Mouse (Mus musculus) retina, postnatal 7 days (tissue): Measurements from ENCODE around the gene Plpp3.

Experiments
- DNase-seq: peaks from one replicate; pipeline ENCODE4 v3.0.0-alpha.2; 2012; ENCODE audit warnings: low read depth, low spot score

Plpp3 gene

GRCm38 (mm10) chr4:105218202-105218601 is 61.1 kb downstream of the Plpp3 start:
- DNase-seq, result no peak

DNA sequence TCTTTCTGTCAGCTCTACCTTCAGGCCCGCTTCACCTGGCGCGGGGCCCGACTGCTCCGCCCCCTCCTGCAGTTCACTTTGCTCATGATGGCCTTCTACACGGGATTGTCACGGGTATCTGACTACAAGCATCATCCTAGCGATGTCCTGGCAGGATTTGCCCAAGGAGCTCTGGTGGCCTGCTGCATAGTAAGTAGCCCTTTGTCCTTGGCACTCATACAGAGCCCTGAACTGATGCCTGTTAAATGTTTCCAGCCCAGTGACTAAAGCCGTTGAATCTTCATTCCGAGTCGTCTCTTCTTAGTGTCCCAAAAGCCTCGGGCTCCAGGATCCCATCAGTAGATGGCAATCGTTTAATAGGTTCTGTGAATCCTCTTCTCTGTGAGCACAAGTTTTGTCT is 62.2 kb downstream of the Plpp3 start:
- peak; percentile 31 for DNase-seq

DNA sequence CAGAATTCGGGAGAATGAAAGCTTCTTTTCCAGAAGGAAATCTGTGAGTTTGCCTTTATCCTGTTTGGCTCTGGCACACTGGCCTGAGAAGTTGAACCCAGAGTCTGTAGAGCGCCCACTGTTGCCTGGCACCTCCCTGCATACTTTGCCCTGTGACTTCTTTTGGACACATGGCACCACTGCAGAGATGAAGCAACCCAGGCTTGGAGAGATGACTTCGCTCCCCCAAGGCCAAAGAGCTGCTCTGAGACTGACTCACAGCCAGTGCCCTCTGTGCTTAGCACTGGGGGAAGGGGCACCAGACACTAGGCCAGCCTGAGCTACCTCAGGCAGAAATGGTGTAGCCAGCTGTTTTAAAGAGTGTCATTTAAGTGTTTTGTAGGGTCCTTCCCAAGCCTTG is 63.7 kb downstream of the Plpp3 start:
- no peak for DNase-seq

GRCm38 (mm10) chr4:105221256-105221840 is 64.2 kb downstream of the Plpp3 start:
- DNase-seq, result no peak

GRCm38 (mm10) chr4:105223101-105223924 is 66.2 kb downstream of the Plpp3 start:
- no peak for DNase-seq

DNA sequence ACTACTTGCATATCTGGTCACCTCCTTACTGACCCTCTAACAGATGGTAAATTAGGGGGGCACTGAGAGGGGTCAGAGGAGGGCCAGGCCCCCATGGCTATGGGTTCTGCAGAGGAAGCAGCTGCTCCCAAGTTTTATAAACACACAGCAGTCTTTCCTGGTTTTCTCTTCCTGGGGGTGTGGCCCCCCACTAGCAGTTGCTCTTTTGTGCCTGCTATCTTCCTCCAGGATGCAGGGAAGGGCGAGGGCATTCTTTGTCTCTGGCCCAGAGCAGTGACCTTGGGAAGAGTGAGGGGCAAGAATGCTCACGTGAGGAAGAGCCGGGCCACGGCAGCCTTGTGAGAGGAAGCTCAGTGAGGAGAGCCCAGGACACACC is 66.8 kb downstream of the Plpp3 start:
- DNase-seq, result no peak

DNA sequence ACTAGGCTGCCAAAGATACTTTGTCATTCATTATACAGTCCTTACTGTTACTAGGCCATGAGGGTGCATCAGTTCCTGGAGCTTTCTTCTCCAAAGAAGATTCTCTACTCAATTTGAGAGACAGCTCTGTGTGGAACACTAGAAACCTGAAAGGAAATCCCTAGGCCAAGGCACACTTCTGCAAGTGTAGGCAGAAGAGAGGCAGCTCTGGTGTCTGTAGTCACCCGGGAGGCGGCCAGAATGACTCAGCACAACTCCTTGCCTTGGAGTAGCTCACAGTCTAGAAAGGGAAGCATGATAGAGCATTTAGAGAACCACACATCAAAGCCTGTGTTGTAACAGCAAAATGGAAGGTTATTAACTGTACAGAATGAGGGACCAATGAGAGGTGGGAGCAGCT is 68.4 kb downstream of the Plpp3 start:
- DNase-seq, result no peak

GRCm38 (mm10) chr4:105226351-105226750 is 69.2 kb downstream of the Plpp3 start:
- DNase-seq, result no peak

- DNase-seq, result no peak
These were observed 73.0 kb downstream of the Plpp3 start for GRCm38 (mm10) chr4:105230127-105230526.

- no peak for DNase-seq
These were observed 83.1 kb downstream of the Plpp3 start for GRCm38 (mm10) chr4:105240233-105240632.

DNA sequence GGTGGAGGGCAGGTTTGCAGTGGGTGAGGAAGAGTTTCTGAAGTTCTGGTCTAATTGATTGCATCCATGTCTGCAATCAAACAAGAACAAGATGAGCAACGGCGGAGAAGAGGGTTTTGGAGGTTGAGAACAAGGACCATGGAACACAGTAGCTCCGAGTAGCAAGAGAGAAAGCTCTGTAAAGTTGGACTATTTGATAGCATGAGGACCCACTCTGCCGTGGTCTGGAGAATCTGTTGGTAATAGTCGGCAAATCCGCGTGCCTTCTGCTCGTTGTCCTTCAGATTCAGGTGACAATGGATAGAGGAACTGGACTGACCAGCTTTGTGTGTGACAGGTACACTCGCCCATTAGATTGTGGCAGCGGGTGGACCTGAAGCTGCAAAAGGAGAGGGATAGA is 87.8 kb downstream of the Plpp3 start:
- no peak for DNase-seq

DNA sequence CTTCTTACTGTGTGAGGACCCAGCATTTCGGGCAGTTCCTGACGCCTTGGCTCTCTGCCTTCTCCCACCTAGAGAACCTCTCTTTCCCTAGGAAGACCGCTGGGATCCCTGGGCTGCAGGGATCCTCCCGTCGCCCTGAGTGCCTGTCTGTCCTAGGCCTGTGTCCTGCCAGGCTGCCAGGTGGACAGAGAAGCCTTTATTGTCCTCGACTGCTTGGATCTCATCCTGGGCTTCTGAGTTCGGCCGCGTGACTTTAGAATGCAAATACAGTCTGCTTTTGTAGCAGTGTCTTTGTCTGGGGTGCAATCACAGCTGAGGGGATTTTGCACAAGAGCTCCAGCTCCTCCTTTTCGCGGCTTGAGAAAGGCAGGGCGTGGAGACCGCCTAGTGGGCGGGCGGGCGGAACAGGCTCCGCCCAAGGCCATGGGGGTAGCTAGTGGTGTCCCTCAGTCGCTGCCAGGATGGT is 88.4 kb downstream of the Plpp3 start:
- no peak for DNase-seq

DNA sequence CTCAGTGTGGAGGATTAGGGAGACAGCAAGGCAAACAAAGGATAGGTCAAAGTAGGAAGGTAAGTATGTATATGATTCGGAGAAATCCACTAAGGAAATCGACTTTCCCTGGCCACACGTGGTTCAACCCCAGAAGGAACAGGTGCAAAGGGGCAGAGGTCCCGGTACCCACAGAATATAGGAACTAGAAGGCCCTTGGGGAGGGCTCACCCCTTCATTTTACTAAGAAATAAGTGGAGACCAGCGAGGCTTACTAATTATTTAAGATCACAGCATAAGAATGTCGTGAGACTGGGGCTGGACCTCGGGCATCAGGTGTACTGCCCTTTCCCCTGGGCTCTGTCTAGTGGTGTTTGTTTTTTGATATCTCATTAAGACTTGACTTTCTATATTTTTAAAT is 89.2 kb downstream of the Plpp3 start:
- DNase-seq, result no peak

DNA sequence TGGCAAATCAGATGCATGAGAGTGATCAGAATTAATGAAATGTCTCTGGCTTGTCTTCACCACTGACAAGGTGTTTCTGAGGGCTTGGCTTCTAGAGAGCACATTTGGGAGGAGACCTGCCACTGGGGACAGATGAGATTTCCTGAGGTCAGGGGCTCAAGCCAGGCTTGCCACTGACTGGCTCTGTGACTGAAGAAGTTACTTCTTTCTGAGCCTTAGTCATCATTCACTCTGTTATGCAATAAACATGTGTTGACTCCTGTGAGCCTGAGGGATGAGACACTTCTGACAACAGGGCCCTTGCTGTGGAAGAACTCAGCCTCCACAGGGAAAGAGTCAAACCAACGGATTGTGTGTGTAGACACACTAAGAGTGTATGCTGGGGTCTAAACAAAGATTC is 91.0 kb downstream of the Plpp3 start:
- DNase-seq, result no peak

GRCm38 (mm10) chr4:105249283-105249682 is 92.1 kb downstream of the Plpp3 start:
- DNase-seq, result no peak

GRCm38 (mm10) chr4:105250946-105251345 is 93.8 kb downstream of the Plpp3 start:
- no peak for DNase-seq

DNA sequence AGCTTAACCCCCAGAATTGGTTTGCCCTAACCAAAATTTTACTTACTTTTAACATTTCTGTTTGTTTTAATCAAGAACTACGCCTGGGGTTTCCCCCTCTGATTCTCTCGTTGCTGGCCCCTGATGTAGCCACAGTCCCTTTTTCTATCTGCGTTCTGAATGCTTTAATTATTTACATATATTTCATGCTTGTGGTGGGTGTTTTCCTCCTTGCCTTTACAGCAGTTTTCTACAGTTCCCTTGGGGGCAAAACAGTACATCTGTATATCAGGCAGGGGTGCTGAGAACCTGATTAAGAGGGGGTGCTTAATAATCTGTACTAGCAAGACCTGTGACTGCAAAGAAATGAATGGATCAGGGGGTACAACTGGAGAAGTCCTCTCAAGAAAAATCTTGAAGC is 94.9 kb downstream of the Plpp3 start:
- DNase-seq, result no peak

GRCm38 (mm10) chr4:105252571-105253200 is 95.5 kb downstream of the Plpp3 start:
- no peak for DNase-seq

DNA sequence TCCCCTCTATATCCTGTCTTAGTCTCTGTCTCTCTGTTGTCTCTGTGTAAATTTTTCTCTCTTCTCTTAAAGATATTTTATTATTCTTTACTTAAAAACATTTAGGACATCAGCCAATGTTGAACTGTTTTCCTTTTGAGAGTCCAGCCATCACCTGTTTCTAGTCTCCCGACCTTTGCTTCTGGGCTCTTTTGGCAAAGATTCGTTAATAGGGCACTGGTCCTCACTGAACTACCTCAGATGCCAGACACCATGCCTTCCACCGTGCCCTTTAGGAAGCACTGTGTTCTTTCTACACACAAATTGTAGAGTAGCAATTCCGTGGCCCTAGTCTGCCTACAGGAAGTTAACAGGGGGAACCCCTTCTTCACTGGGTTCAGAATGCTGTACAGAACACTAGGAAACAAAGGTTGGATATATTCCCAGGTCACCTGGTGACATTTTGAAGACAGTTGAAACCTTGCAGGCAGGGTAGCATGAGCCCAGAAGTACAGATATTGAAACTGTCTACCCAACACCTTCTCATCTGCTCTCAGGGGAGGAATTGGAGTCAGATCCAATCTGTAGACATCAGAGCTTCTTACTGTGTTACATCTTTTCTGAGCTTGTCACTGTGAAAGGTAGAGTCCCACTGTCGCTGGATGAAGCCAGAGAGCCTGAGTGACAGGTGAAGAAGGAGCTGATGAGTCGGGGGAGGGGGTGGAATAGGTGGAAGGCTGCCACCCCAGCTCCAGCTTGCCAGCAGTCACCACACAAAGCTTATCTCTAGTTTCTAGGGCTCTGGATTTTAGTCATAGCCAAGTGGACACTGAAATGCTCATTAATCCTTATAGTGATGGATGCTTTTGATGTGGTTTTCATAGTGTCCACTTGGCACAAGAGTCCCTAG is 96.5 kb downstream of the Plpp3 start:
- no peak for DNase-seq

DNA sequence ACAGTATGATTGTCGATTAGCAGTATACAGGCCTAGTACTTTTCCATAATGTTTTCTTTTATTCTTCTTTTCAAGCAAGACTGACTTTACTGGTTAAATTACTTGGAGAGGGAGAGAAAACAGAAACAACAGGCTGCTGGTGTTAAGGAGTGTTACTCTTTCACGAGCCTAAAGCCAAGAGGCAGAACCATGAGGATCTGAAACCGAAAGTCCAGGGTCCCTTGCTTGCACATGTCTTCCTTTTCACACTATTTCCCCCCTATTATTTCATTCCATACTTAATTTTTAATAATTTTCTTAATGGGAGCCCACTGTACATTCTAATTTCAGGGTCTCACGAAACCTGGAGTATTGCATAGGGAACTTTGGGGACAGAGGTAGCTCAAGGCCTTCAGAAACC is 97.2 kb downstream of the Plpp3 start:
- no peak for DNase-seq

- no peak for DNase-seq
These were observed 98.0 kb downstream of the Plpp3 start for GRCm38 (mm10) chr4:105255185-105255584.
